Mouse (Mus musculus) liver, adult 2 months (tissue): ENCODE data around the gene A2ml1. TPM values are rescaled to one million over a fixed set of nuclear protein-coding genes. Genes with fewer than 3 reads are reported as not detected.

Experiments used
- DNase-seq: peaks from one replicate; pipeline ENCODE4 v3.0.0-alpha.2; 2011; ENCODE audit warnings: low read depth, low spot score; ENCODE audit errors: extremely low read depth
- H3K27ac ChIP-seq: fragments of 200-500 bp; replicated peaks from 2 replicates; pipeline ENCODE4 v1.5.1; 2012; ENCODE audit warnings: low read depth, mild to moderate bottlenecking, control low read depth, inconsistent platforms, low read length; ENCODE audit not compliant: insufficient read depth
- H3K27me3 ChIP-seq: fragments of 200-500 bp; 2 replicates; pipeline ENCODE4 v1.6.1; 2012; ENCODE audit warnings: mild to moderate bottlenecking, moderate library complexity, low read length, inconsistent platforms; ENCODE audit not compliant: control insufficient read depth, insufficient read depth
- H3K36me3 ChIP-seq: fragments of 200-500 bp; 2 replicates; pipeline ENCODE4 v1.6.1; 2012; ENCODE audit warnings: low read length, inconsistent platforms; ENCODE audit not compliant: control insufficient read depth, insufficient read depth
- H3K4me1 ChIP-seq: fragments of 200-500 bp; 2 replicates; pipeline ENCODE4 v1.6.1; 2011; ENCODE audit warnings: low read length; ENCODE audit not compliant: control insufficient read depth, insufficient read depth
- H3K4me3 ChIP-seq: fragments of 200-500 bp; 2 replicates; pipeline ENCODE4 v1.5.1; 2011; ENCODE audit warnings: low read depth, mild to moderate bottlenecking, control low read depth, low read length, moderate library complexity; ENCODE audit not compliant: insufficient read depth
- H3K79me2 ChIP-seq: fragments of 200-500 bp; 2 replicates; pipeline ENCODE4 v1.6.1; 2012; ENCODE audit warnings: inconsistent platforms, mild to moderate bottlenecking, low read length, moderate library complexity; ENCODE audit not compliant: control insufficient read depth, insufficient read depth
- H3K9ac ChIP-seq: fragments of 200-500 bp; 2 replicates; pipeline ENCODE4 v1.6.1; 2012; ENCODE audit warnings: low read depth, mild to moderate bottlenecking, control low read depth, inconsistent platforms, low read length
- CTCF ChIP-seq: fragments of 200-500 bp; IDR thresholded peaks from 2 replicates; pipeline ENCODE4 v1.5.1; 2011; ENCODE audit warnings: low read depth, low read length, control low read depth
- POLR2A ChIP-seq: fragments of 200-500 bp; IDR thresholded peaks from 2 replicates; pipeline ENCODE4 v1.6.1; 2011; ENCODE audit warnings: low read length, control low read depth; ENCODE audit not compliant: insufficient read depth; ENCODE audit errors: extremely low read depth
- WGBS: fragments of 180-500 bp; shearing (Covaris S2); methylation state at CpG from one replicate; pipeline ENCODE4 v1.1.7; 2018; 5-methylcytosine and 5-hydroxymethylcytosine counted together
- polyA plus RNA-seq: library from polyadenylated mRNA; depleted of rRNA; stranded (reverse); fragments of >200 nt; gene quantifications from 2 replicates; pipeline ENCODE4 v1.2.3, GENCODE M21; 2012
- total RNA-seq: library from RNA; depleted of rRNA; stranded (reverse); fragments of >200 nt; gene quantifications from 2 replicates; pipeline ENCODE4 v1.2.3, GENCODE M21; 2014

The A2ml1 gene
- total and polyA plus RNA-seq, 2 experiments: 3.8 to 7.5 TPM

DNA sequence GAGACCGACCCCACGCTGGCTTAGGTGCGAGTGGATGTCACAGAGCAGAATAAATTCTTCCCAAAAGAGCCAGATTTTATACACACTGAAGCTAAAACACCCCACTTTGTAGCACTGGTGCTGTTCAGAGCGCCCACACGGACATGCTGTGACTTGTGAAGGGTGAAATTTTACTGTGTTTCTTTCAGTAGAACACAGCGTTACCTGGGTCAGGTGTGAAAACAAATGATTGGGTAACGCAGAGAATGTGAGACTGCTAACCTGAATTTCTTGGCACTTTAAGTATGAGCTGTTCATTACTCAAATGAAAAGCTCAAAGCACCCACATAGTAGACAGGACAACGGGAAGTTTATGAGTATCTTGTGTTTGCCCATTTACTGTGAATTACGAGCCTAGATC is 4.1 kb downstream of the A2ml1 start:
- Histone ChIP-seq H3K4me1 (no peaks in the 10 kb centered on the region), H3K27me3 (no peaks in the 10 kb centered on the region), H3K79me2 (no peaks in the 10 kb centered on the region), H3K4me3 (no peak overlapping the region), H3K9ac (no peak overlapping the region), H3K27ac (no peak overlapping the region), H3K36me3 (no peaks in the 10 kb centered on the region)
- DNase-seq: peak; percentile 20
- TF ChIP-seq POLR2A (no peak), CTCF (no peak)
- WGBS: 75% methylated on average over 9 of the region's 9 CpGs

DNA sequence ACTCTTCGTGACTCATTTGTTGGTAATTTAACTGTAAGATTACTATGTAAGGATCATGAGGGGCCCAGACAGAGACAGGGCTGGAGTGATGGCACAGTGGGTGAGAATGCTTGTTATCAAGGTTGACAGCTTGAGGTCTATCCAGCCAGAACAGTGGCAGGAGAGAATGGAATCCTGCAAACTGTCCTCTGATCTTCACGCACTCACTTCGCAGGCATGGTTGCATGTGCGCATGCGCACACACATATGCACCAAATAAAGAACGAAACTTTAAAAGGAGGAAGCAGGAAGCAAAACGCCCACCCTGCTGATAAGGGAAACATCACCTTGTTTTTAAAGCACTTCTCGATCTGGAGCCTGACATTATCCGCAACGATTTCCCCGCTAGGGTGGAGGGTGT is 14.8 kb downstream of the A2ml1 start:
- no peak overlapping the region for H3K9ac ChIP-seq
- no peaks in the 10 kb centered on the region for H3K27me3 ChIP-seq
- TF ChIP-seq CTCF (no peak), POLR2A (no peak)
- H3K4me1 ChIP-seq: no peaks in the 10 kb centered on the region; the same call in 1 of the 2 replicates
- no peaks in the 10 kb centered on the region for H3K79me2 ChIP-seq
- WGBS: 95% methylated on average over 11 of the region's 11 CpGs
- H3K27ac ChIP-seq: no peak overlapping the region
- H3K36me3 ChIP-seq: no peaks in the 10 kb centered on the region
- DNase-seq: no peak
- no peak overlapping the region for H3K4me3 ChIP-seq

- H3K27me3 ChIP-seq: no peaks in the 10 kb centered on the region
- TF ChIP-seq CTCF (no peak), POLR2A (no peak)
- no peak overlapping the region for H3K4me3 ChIP-seq
- H3K27ac ChIP-seq: no peak overlapping the region
- DNase-seq: no peak
- H3K36me3 ChIP-seq: no peaks in the 10 kb centered on the region
- WGBS: 86% methylated on average over 7 of the region's 7 CpGs
- H3K9ac ChIP-seq: no peak overlapping the region
- peaks cover 4% of the 10 kb centered on the region; the same call in 1 of the 2 replicates for H3K4me1 ChIP-seq
- no peaks in the 10 kb centered on the region for H3K79me2 ChIP-seq
Observed at GRCm38 (mm10) chr6:128554049-128554448, 27.4 kb downstream of the A2ml1 start.

DNA sequence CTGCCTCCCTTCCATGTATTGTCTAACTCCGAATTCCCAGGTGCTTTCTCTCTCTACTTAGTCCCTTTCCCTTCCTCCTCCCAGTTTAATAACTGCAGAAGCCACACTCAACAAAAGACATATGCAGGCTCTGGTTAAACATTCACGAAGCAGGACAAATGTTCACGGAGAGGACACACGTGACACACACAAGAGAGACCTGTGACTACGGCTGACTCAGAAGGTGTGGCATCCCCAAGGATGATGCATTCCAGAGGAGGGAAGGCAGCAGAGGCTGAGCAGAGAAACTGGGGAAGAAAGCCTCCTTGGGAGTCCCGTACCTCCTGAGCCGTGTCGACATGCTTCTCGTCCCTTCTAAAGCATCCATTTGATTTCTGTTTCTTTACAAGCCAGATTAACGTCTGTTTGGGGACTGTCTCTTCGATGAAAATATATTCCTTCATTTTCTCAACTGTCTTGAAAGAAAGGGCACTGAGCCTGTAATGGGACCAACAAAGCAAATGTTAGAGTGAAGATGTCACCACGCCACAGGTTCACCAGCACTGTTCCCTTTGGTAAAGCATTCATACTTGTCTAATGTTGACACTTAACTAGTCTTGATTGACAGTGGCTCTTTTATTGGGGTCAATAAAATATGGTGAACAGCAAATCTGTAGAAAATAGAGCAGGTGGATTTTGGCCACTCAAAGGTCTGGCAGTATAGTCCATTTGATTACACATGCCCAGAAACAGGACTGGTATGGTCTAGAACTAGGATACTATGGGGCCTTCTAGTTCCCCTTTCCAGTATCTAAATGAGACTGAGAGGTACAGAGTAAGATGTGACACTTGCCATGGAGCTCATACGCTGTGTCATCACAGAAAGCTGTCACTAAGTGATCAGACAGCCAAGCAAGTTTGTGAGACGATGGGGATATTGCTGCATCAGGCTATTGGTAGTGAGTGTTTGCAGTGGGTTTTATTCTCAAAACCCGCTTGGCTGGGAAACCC is 31.6 kb downstream of the A2ml1 start:
- Histone ChIP-seq H3K4me3 (no peak overlapping the region), H3K27ac (no peak overlapping the region), H3K36me3 (no peaks in the 10 kb centered on the region), H3K9ac (no peak overlapping the region), H3K4me1 (peaks cover 6% of the 10 kb centered on the region; the same call in 1 of the 2 replicates), H3K27me3 (no peaks in the 10 kb centered on the region), H3K79me2 (no peaks in the 10 kb centered on the region)
- TF ChIP-seq CTCF: no peak
- TF ChIP-seq POLR2A: no peak
- DNase-seq: peak; percentile 84
- WGBS: 65% methylated on average over 15 of the region's 15 CpGs

GRCm38 (mm10) chr6:128548532-128548931 is 32.9 kb downstream of the A2ml1 start:
- Histone ChIP-seq H3K79me2 (no peaks in the 10 kb centered on the region), H3K27me3 (no peaks in the 10 kb centered on the region), H3K4me3 (no peak overlapping the region), H3K9ac (no peak overlapping the region), H3K4me1 (peaks cover 6% of the 10 kb centered on the region; the same call in 1 of the 2 replicates), H3K36me3 (no peaks in the 10 kb centered on the region), H3K27ac (no peak overlapping the region)
- 57% methylated on average over 10 of the region's 10 CpGs for WGBS
- no peak for TF ChIP-seq POLR2A
- TF ChIP-seq CTCF: no peak
- no peak for DNase-seq

DNA sequence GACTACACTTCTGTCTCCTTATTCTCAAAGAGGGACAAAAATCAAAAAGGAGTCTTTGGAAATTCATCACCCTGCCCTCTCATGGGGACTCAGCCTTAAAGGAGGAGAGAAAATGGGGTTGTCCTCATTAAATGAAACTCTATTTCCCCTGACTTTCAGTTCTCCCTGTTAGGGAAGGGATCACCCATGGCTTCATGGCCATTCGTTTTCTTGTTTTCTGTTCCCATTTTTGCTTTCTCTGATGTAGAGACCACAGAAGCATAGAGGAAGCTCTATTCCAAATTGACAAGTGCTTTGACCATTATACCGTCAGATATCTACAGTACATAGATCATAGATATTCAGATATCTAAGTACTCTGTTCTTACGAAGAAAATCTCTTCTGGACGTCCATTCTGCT is 36.0 kb downstream of the A2ml1 start:
- no peaks in the 10 kb centered on the region for H3K27me3 ChIP-seq
- H3K4me3 ChIP-seq: no peak overlapping the region
- WGBS: 87% methylated on average over 4 of the region's 4 CpGs
- no peak for TF ChIP-seq CTCF
- no peak for TF ChIP-seq POLR2A
- no peak overlapping the region for H3K9ac ChIP-seq
- DNase-seq: no peak
- H3K27ac ChIP-seq: no peak overlapping the region
- H3K36me3 ChIP-seq: no peaks in the 10 kb centered on the region
- peaks cover 6% of the 10 kb centered on the region; the same call in 1 of the 2 replicates for H3K4me1 ChIP-seq
- H3K79me2 ChIP-seq: no peaks in the 10 kb centered on the region
